Mouse (Mus musculus) adrenal gland, adult 18-20 months (tissue): ENCODE measurements around the gene Cpvl. TPM values are rescaled to one million over a fixed set of nuclear protein-coding genes. Genes with fewer than 3 reads are reported as not detected.

ENCODE experiments used
- total RNA-seq, 2 experiments: library from RNA; stranded (reverse); gene quantifications; 1 replicate in 1 of 2; 2 replicates in 1 of 2; pipeline ENCODE4 v1.2.3; 2021

The Cpvl gene
- total RNA-seq, 2 experiments from 2014 or later: not detected

Other genes starting within 250 kb of the Cpvl start
- gene Tril, start 157.8 kb downstream of the Cpvl start, total RNA-seq: 1 to 10 TPM; 4.9 to 6.2 TPM
- 10 to 100 TPM in 1 of 2 experiments, 1 to 10 TPM in 1; 7.7 to 12.5 TPM for gene Chn2, start 60.9 kb upstream of the Cpvl start, total RNA-seq